Mouse (Mus musculus): ENCODE data around the gene Nckap5.

- no peak for TF ChIP-seq CTCF (IDR thresholded peaks at IDR 0.05; ENCODE audit: insufficient read depth, low read length)
- no peak for TF ChIP-seq POLR2A (IDR thresholded peaks at IDR 0.05; ENCODE audit: borderline replicate concordance, extremely low read depth, low read depth, low read length)
Measured at GRCm38 (mm10) chr1:126877495-126877894, 46.9 kb upstream of the Nckap5 start.
